Mouse (Mus musculus): ENCODE measurements at regions not wholly inside any gene's neighbourhood (a gene's known extent, or its start where the extent isn't known, plus 50 kb on each side); places are given as distances from the start of the nearest gene placed in this dataset.
A peak's percentile ranks its signal among the peaks of the same experiment; 100 is the strongest.

DNA sequence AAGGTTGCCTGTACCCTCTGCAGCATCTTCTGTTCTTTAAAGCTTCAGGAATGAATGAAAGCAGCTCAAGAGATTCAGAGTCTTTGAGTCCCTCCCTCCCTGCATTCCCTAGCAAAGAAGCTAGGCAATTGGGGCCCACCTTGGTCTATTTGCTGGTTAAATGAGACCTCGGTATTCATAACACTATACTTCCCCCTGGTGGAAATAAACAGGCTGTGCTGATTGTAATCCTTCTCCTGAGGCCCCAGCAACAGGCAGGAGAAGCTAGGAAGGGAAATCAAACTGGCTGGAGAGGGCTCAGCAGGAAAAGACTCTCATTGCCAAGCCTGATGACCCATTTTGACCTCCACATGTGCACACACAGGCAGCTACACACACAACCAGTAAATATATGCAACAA is 137.1 kb downstream of the Sh3bp4 start:
- DNase-seq (ENCODE audit: low spot score in 2 of 2) = no peak

DNA sequence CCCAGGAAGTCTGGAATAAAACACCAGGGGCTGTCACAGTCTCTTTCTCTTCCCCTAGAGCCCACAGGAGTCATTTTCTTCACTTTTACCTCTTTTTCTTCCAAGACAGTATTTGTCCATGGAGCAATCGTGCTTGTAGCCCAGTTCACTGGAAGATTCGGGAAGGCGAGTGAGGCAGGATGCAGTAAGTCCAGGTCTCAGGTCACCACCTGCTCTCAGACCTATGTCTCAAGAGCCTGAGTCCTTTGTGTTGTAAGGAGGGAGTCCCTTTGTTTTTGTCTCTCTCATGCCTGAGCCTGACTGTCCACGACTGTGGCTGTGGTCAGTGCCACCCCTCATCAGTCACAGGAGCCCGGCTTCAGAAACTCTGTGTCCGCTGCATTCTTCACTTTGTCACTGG is 140.9 kb downstream of the Sh3bp4 start:
- DNase-seq (ENCODE audit: low spot score in 2 of 2) = no peak

DNA sequence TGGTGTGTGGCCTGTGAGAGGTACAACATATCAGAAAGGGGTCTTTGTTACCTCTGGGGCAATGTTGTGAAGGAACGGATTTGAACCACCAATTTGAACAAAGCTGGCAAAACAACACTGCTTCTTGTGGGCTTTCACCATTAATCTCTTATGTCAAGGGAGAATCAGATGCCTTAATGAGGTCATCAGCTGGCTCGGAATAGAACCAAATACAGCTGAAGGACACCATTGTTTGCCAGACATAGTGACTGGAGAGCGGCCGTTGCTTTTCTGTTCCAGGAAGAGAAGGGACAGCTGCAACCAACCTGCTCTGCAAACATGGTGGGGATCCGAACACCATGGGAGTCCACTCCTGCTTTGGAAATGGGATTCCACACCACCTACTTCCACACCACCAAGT is 158.2 kb downstream of the Sh3bp4 start:
- DNase-seq (ENCODE audit: low spot score in 2 of 2) = no peak

DNA sequence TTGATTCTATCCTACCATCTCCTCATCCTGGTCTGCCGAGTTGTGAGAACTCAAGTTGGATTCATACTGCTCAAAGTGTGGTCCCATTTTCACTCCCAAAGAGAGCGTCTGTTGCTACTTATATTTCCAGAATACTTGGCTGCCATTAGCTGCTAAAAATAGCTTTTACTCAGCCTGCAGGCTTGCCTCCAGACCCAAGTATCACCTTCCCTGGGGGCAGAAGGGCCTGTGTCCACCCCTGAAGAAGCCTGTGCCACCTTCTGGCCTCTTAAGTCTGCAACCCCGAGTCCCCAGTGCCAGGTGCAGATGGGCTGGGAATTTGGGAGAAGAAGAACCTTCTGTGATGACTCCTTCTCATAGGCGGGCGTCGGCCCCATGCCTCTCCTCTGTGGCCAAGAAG is 161.5 kb downstream of the Sh3bp4 start:
- DNase-seq (ENCODE audit: low spot score in 2 of 2) = no peak

DNA sequence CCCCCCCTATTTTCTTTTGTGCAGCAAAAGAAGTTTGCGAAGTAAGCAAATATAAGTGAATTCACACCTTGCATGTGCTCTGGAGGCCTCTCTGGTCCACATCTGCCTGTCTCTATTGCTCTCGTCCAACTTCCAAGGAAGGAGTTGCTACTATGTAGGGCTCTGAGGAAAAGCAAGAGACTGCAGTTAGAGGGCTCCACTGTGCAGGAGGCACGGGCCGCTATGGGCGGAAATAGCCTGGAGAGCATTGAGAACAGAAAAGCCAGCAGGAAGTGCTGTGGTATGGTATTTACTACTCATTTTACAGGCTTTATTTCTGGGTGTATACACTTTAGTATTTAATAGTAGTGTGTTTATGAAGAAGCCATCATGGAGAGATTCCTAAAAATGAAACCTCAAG is 162.2 kb downstream of the Sh3bp4 start:
- DNase-seq (ENCODE audit: low spot score in 2 of 2) = no peak

DNA sequence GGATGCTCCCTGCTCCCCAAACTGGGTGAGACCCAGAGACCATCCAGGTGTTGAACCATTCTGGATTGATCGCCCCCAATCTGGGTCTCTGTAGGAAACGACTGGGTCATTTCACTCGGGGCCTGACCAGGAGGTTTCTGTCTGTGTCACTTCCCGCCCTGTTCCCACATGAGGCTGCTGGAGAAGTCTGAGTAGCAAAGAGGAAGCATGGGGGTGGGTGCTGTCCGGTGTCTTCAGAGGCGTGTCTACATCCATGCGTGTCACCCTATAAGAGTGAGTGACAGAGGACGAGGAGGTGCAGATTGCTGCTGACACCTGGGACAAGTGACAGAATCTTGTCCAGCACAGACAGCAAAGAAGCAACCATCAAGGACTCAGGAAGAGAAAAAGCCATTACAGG is 164.7 kb downstream of the Sh3bp4 start:
- DNase-seq (ENCODE audit: low spot score in 2 of 2) = no peak

DNA sequence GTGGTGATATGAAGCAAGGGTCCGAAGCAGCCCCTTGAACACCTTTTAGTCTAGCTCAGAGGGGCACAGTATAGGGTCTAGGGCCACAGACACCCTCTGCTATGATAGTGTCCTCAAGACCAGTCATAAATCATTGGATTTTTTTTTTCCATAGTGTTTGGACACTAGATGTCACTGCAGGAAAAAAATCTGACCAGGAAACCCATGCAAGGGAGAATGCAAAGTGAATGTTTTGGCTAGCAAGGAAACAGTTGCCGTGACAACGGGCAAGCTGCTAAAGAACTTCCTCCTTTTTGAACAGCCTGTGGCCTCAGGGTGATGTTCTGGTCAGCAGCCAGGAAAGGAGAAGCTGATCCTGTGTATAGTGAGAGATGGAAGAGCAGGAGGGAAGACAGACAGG is 165.1 kb downstream of the Sh3bp4 start:
- DNase-seq (ENCODE audit: low spot score in 2 of 2) = peak; percentile 51 to 77

DNA sequence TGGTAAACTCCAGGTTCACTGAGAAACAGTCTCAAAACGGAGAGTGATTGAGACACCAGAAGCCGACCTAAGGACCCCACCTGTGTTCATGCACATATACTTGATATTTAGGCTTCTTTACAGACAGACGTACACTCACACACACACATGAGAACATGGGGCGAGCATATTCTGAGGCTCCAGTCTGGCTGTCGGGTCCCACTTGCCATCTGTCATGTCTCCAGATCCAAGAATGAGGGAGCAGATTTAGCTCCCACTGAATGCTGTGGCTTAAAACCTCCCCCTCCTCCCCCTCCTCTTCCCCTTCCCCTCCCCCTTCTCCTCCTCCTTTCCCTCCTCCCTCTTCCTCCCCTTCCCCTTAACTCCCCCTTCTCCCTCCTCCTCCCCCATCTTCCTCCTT is 167.5 kb downstream of the Sh3bp4 start:
- DNase-seq (ENCODE audit: low spot score in 2 of 2) = peak; percentile 28 to 49

DNA sequence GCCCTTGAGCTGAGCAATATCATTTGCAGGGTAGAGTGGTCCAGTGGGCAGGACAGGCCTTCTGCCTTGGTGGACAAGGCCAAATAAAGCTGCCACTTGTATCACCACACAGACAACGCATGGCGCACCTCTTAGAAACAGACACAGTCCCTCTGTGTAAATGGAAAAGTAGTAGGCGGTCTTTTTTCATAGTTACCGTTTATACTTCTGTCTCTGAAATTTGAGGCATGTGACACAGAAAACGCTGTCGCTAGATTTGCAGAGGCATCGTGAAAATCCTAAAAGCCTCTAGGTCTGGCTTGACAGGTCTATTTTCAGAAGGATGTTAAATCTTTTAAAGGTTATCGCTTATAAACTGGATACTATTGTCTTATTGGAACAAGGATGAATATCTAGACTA is 174.4 kb downstream of the Sh3bp4 start:
- DNase-seq (ENCODE audit: low spot score in 2 of 2) = peak in 1 of 2 experiments; percentile 22

DNA sequence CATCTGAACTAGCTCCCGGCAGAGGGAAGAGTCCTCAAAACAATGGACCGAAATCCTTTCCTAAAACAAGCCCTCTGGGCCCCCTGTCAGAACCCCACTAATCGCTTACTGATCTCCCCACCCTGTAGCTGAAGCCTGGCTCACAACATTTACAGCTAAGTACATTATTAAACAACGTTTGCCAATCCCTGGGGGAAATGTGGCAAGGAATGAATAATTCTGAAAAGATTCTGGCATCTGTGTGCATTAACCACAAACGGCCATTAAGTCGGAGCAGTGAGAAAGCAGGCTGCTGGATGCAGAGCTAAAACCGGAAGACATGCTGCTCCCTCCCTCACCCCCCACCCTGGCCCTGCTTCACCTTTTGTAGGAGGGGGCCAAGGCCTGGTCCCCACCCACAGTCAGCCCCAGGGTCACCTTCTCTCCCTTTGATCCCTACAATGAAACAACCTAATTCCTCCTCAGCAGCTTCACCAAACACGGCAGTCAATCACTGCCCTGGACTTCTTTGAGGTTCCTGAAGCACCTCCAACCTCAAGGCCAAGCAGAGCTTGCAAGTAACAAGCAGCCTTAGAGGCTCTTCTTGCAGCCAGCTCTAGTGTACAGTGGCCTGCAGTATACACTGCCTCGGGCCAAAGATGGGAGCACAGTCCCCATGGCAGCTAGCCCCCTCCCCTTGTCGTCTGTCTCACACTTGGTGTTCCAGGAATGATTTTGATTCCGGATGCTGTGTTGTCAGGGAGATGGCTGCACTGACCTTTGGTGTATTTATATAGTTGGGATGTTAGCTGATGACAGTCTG is 175.2 kb downstream of the Sh3bp4 start:
- DNase-seq (ENCODE audit: low spot score in 2 of 2) = no peak

DNA sequence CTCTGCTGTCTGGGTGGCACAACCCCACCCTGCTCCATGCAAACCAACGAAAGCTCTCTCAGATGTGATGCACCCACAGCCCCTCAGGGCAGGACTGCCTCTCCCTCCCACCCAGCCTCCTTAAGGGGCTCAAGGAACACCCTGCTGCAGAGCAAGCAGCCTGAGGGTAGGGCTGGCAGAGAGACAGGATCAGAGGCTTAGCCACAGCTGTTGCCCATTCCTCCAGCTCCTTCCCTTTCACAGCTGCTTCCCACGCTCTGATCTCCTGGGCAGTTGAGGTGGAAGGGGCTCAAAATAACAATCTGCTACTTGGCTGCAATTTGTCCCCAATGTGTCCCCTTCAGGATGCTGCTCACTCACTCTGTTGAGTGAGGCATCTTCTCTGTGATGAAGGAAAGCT is 181.5 kb downstream of the Sh3bp4 start:
- no peak for DNase-seq (ENCODE audit: low spot score in 2 of 2)

DNA sequence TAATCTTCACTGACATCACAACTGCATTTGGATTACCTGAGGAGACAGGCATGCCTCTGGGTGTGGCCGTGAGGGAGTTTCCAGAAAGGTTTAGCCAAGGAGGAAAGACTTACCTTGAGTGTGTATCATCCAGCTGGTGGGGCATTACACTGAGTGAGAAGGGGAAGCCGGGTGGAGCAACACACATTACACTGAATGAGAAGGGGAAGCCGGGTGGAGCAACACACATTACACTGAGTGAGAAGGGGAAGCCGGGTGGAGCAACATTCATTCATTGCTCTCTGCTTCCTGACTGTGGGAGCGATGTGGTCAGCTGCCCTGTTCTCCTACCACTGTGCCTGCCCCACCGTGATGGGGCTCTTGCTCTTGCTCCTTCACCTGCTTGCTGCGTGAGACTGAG is 182.3 kb downstream of the Sh3bp4 start:
- no peak for DNase-seq (ENCODE audit: low spot score in 2 of 2)

DNA sequence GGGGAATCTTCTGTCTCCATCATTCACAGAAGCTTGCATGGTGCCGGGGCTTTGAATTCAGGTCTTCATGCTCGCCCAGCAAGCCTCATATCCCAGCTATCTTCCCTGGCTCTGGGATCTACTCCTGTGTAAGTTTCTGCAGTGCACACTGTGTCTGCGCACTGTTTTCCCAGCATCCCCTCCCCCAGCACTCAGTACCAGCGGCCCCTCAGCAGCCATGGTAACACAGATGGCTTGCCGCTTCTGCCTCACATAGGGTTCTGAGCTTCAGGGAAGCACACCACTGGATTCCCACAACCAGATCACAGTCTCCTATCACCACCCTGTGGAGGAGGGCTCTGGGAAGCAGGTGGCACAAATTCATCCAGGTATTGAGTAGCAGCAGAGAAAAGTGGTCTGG is 187.7 kb downstream of the Sh3bp4 start:
- DNase-seq (ENCODE audit: low spot score in 2 of 2) = no peak

DNA sequence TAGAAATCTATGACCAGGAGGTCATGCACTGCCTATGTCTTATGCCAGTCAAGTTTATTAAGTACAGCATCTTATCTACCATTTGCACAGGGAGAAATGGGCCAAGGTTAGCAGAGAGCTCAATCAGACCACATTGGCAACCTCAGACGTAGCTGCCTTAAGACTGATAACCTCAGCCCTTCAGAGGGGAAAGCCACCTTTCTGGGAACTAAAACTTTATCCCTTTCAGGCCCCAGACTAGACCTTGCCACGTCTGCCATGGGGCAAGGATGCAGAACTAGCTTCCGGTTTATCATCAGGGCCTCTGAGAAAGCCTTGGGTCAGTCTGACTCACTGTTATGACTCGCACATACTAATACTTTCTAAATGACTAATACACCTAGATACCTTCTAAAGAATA is 188.8 kb upstream of the Agap1 start:
- no peak for DNase-seq (ENCODE audit: low spot score in 2 of 2)

DNA sequence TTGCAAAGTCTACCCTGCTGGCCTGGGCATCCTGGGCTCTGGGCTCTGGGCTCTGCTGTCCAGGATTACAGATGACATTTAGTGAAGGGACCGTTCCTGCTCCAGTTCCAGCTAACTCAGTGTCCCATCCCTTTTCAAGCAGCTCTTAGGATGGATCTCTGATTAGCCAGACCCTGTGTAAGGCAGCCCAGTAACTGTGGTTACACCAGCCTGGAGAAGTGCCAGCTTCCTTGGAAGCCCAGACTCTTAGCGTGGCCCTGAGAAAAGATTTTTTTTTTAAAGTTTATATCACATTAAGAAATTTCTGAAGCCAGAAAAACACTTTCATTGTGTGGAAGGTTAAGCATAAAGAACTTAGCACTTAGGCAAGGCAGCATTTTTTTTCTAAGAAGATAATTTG is 185.8 kb upstream of the Agap1 start:
- DNase-seq (ENCODE audit: low spot score in 2 of 2) = no peak

DNA sequence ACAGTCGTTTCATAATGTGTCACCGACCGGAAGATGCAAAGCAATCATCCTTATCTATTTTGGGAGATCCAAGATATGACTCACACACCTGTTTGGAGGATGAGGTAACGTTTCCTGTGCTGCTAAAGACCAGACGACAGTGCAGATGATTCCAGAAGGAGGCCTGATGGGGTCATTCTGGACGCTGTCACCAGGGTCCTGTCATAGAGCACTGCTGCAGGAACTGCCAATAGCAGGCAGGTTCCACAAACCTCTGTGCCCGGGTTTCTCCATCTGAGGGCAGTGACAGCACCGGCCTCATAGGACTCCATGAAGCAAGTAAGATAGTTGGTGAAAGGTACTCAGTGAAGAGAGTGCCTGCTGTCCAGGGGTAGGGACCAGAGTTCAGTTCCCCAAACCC is 182.9 kb upstream of the Agap1 start:
- no peak for DNase-seq (ENCODE audit: low spot score in 2 of 2)

DNA sequence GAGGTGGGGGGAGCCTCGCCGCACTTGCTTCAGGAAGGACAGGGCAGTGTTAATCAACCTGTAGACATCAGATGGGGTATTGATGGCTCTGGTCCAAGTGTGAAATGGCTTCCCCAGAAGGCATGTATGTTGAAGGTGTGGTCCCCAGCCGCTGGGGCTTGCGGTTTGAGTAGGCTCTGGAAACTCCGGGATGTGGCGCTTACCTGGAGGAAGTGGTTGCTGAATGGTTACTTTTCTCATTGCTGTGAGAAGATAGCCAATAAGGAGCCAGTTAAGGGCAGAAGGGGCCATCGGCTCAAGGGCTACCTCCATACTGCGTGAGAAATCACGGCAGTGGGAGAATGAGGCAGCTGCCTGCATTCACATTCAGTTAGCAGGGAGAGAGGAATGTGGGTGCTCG is 181.6 kb upstream of the Agap1 start:
- DNase-seq (ENCODE audit: low spot score in 2 of 2) = no peak

DNA sequence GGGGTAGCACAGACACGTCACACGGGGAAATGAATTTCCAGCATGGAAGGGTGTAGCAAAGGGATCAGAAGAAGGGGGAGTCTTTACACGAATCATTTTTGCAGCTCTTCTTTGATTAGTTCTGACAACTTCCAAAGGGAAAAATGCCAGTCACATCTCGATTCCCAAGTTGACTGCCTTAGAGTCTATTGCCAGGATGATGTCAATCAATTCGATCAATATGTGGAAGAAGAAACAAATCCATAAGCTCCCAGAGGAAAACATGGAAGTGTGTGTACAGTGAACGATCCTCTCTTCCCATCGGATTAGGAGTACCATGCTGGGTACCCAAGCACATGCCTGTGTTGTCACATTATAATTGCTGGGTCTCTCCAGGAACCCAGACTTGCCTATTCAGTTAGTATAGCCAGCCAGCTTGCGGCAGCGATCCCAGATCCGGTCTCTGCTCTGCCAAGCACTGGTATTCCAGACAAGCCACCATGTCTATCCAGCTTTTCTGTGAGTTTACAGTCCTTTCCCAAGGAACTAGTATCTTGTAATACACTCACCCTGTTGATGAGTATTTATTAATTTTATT is 180.7 kb upstream of the Agap1 start:
- DNase-seq (ENCODE audit: low spot score in 2 of 2) = no peak

DNA sequence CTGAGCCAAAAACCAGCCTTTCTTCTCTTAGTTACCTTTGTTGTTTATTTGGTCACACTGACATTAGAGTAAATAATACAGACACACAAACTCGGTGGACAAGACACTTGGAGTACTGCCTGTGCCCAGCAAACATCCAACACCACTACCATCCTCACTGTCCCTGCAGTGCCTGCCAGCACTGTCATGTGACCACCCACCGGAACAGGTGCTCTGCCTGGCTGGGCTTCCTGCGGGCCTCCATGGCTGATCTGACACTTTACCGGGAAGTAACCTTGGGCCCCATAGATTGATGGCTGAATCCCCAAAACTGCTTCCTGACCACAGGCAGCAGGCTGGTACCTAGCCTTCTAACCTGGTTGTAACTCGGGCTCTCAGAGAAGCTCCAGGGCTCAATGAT is 175.2 kb upstream of the Agap1 start:
- no peak for DNase-seq (ENCODE audit: low spot score in 2 of 2)

DNA sequence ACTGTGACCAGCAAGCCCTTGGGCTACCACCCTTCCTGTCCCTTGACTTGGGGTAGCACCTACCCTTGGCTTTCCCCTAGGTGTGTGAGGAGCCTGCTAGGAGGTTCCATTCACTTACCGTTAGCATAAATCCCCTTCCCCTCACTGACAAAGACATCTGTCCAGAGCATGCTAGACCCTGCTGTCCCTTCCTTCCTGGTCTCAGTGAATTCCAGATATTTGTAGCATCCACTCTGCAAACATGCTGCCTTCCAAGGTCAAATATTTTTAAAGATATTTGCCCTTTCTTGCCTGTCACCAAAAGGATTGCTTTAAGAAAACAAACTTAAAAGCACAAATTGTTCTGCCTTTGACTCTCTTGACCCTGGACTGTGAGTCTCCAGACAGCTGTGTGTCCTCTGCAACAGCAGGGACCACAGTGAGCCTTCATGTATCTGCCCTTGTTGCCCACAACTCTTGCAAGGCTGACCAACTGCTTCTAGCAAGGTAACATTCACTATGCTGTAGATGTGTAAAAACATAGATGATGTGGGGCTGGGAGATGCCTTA is 173.4 kb upstream of the Agap1 start:
- no peak for DNase-seq (ENCODE audit: low spot score in 2 of 2)

DNA sequence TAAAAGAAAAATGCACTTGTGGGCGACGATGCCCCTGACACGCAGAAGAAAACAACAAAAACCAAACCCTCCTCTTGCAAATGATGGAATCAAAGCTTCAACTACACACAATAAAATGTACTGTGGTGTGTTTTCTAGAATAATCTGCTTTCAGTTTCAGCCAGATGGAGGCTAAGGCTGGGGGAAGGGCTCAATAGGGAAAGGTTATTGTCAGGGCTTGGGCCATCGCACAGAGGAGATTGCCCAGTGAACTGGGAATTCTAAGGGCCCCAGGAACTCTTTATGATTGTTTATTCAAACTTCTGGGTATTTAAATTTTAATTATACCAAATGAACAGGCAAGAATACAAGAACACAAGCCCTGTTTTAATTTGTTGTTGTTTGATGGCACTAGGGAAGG is 169.6 kb upstream of the Agap1 start:
- no peak for DNase-seq (ENCODE audit: low spot score in 2 of 2)

DNA sequence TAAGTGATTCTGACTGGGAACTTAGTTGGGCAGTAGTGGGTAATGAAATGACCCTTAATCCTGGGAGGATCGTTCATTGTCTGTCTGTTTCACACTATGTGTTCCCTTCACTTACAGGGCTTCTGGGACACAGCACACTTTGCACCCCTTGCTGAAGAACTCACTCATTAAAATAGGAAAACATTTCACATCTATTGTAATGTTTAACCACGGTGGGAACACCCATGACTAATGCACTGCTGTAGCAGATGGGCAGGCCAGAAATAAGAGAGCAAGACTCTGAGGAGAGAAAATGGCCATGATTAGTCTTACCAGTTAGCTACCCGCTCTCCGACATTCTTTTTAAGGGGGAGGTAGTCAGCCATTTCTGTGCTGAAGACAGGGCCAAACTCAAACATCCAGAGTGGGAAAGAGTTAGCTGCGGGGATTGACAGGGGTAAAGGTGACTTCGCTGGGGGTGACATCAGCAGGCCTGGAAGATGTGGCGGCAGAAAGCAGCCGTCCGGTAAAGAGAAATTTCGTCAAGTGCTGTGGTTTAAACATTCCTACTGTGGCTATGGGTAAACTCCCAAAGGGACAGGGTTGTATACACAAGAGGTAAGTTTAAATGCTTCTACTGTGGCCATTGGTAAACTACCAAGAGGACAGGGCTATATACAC is 167.3 kb upstream of the Agap1 start:
- DNase-seq (ENCODE audit: low spot score in 2 of 2) = no peak

DNA sequence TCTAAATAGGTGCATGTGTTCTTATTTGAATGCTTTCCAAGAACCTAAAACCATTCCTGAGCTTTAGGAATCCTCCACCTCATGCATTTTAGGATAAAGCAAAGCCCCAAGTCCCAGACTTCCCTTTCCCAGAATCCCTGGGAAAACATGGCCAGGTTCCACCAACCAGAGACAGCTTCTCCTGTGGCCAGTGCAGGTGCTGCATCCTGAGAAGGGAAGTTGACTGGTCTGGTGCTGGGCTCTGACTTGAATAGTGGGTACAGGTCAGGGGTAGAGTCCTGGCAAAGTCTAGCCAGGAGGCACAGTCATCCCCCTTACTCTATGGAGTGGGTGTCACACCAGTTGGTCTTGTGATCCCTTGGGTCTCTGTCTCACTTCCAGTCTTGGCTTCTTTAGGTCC is 166.6 kb upstream of the Agap1 start:
- no peak for DNase-seq (ENCODE audit: low spot score in 2 of 2)

Measured in frontal cortex, postnatal 36 days (tissue).